Comparison of ENCODE assay signal across 19 mouse cellular contexts in the genomic region with DNA sequence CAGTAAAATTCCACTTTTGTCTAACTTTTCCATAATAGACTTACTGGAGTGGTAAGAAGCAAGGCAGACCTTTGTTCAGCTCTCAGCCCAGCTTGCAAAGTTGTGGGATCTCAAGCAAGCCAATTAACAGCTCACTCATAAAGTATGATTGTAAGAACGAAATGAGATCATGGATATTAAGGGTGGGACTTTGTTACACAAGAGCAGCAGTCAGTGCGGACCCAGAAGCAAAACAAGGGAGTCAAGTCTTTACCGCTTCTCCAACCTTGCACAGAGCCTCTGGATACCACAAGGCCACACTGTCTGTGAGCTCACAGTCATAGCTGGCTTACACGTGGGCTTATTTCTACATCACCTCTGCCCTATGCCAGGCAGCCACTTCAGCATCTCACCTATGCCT. TPM values are rescaled to one million over a fixed set of nuclear protein-coding genes. Genes with fewer than 3 reads are reported as not detected.
A peak's percentile ranks its signal among the peaks of the same experiment; 100 is the strongest.
DNase-seq lines count a peak whose midpoint lies in the region; ATAC-seq and TF ChIP-seq lines count a peak whose summit lies in the region.
"Had no signal": no experiment of that assay in that cellular context is flagged by ENCODE, and none has a peak within 500 bp of the region (broad histone marks: within the 10 kb centered on the region; RNA-seq: fewer than 3 reads in every experiment).

No protein-coding gene starts in this region.

- CTCF ChIA-PET in Patski (lab: Charles Lee) = interaction anchor here (0.8 kb wide), 2 partner anchors 35 to 50 kb away, joined by 3 read pairs; no protein-coding TSS in a partner anchor

- H3K27ac ChIP-seq in gastrocnemius, adult 2 months = peak overlapping the region; percentile 58
- no peak overlapping the region for H3K27ac ChIP-seq in kidney, adult 2 months (ENCODE audit: insufficient read depth, low read depth, low read length)
- H3K27ac ChIP-seq: hindbrain, embryonic 13.5 days; kidney, embryonic 15.5 days; neural tube, embryonic 15.5 days had no signal

- TF ChIP-seq POLR2A in kidney, adult 2 months (IDR thresholded peaks at IDR 0.05; ENCODE audit: low read depth, low read length) = no peak

- intact Hi-C loops in gastrocnemius, adult 2 months (cut with DNase I) = no loop called here

- DNase-seq in gastrocnemius, adult 2 months = no peak
- DNase-seq in gastrocnemius, postnatal 4 days (ENCODE audit: low spot score in 2 of 2) = no peak
- peak; percentile 29 for DNase-seq in kidney, adult 2 months
- DNase-seq in kidney, postnatal 25 days = no peak
- peak; percentile 58 for DNase-seq in Patski (ENCODE audit: low read depth, low spot score)
- peak; percentile 55 for DNase-seq in skeletal muscle tissue, adult 2 months (ENCODE audit: low read depth, low spot score)
- DNase-seq: adrenal gland, postnatal 25 days; cerebellum, adult 9-10 months; forebrain, postnatal 0 days; left cerebral cortex, postnatal 4 days; lung, postnatal 4 days; thymus, adult 2 months; thymus, postnatal 4 days had no signal

- ATAC-seq in Patski = peak; percentile 74
- ATAC-seq in monocyte, adult 5-6 weeks (replicated peaks; ENCODE audit: insufficient number of reproducible peaks, low FRiP score, low TSS enrichment, poor library complexity, severe bottlenecking) = no peak
- ATAC-seq: forebrain, postnatal 0 days; midbrain, embryonic 16.5 days had no signal

- WGBS in kidney, adult 2 months = 74% methylated on average over 4 of the region's 4 CpGs

- no peaks in the 10 kb centered on the region for H3K36me3 ChIP-seq in kidney, adult 2 months (ENCODE audit: control insufficient read depth, insufficient read depth, low read length)
- H3K36me3 ChIP-seq: hindbrain, embryonic 13.5 days; kidney, embryonic 15.5 days; neural tube, embryonic 15.5 days had no signal

- POLR2A ChIA-PET in Patski (lab: Charles Lee) = interaction anchor here (0.7 kb wide), 1 partner anchor 80 kb away, joined by 3 read pairs; no protein-coding TSS in a partner anchor

- in situ Hi-C loops in Patski (cut with MboI; ENCODE audit: low pct_unique_long_range_greater_than_20kb) = no loop called here

- H3K4me3 ChIP-seq in gastrocnemius, adult 2 months = no peak overlapping the region
- H3K4me3 ChIP-seq in kidney, adult 2 months (ENCODE audit: insufficient read depth, low read depth, low read length) = no peak overlapping the region
- H3K4me3 ChIP-seq: hindbrain, embryonic 13.5 days; kidney, embryonic 15.5 days; neural tube, embryonic 15.5 days had no signal

- no peaks in the 10 kb centered on the region for H3K4me1 ChIP-seq in kidney, adult 2 months (ENCODE audit: control insufficient read depth, insufficient read depth, low read length)
- H3K4me1 ChIP-seq: hindbrain, embryonic 13.5 days; kidney, embryonic 15.5 days; neural tube, embryonic 15.5 days had no signal

- no peak for TF ChIP-seq CTCF in gastrocnemius, adult 2 months (IDR thresholded peaks at IDR 0.05)
- TF ChIP-seq CTCF in kidney, adult 2 months (conservative IDR thresholded peaks at IDR 0.05; ENCODE audit: insufficient read depth, insufficient read length, low read depth, low read length) = no peak
- no peak for TF ChIP-seq CTCF in Patski (IDR thresholded peaks at IDR 0.05)

- no peaks in the 10 kb centered on the region for H3K27me3 ChIP-seq in kidney, adult 2 months (replicated peaks; ENCODE audit: control insufficient read depth, insufficient read depth, low read length)
- no peaks in the 10 kb centered on the region for H3K27me3 ChIP-seq in Patski
- H3K27me3 ChIP-seq: hindbrain, embryonic 13.5 days; kidney, embryonic 15.5 days; neural tube, embryonic 15.5 days had no signal

RNA-seq across cellular contexts. Expression of gene Oxtr, which starts 54.6 kb away (rescaled TPM):
- under 1 TPM; 0.05 to 0.25 TPM for total RNA-seq in gastrocnemius, adult 2 months (2021)
- under 1 TPM; 0.20 to 0.21 TPM for total RNA-seq in gastrocnemius, postnatal 4 days (2021)
- 0.88 and 1.8 TPM in 2 replicates for polyA plus RNA-seq in kidney, adult 2 months (2012; rRNA removed)
- 2.3 TPM for polyA plus RNA-seq in Patski (2021)
- total RNA-seq in monocyte, adult 5-6 weeks (2017) = not detected in 3 replicates
- total RNA-seq: liver, adult 2 months had no signal
- polyA plus RNA-seq: liver, adult 2 months had no signal

Comparison
In these comparisons a context has a peak if more than half of its experiments do, and no peak if none do; other contexts are left out.
1. DNase-seq: peak in kidney, adult 2 months (single experiment), Patski (single experiment) and skeletal muscle tissue, adult 2 months (single experiment); none in gastrocnemius, adult 2 months (single experiment), gastrocnemius, postnatal 4 days (0 of 2) and kidney, postnatal 25 days (0 of 2).